Mouse (Mus musculus): Measurements from ENCODE around the gene Scd3. TPM values are rescaled to one million over a fixed set of nuclear protein-coding genes. Genes with fewer than 3 reads are reported as not detected.
A peak's percentile ranks its signal among the peaks of the same experiment; 100 is the strongest.
"Not testable (repeated sequence)": the region's sequence is repeated elsewhere in the genome, so short reads cannot be mapped to it uniquely, and the experiment has no call there.

Gene Scd3
- polyA plus RNA-seq, 1 experiment from 2014 or later, result 0.97 TPM

DNA sequence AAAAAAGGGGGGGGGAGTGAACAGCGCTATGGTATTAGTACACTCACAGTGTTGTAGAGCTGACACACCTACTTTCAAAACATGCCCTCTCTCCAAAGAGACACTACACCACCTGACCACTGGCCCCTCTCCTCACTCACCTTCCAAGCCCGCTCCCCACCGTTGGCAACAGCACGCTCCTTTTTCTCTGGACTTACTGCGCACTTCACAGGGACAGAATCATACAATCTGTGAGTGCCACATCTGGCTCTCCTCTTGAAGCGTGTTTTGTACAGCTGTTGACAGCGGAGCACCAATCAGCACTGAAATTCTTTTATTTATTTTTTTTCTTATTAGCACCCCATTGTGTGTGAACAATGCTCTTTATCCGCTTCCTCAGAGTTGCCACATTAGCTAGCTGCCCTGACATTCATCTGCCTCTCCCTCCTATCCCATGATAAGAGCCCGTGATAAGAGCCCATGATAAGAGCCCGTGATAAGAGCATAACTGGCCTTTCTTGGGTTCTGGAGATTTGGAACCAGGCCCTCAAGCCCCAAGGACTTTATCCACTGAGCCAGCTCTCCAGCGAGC lies 43.4 kb downstream of the Scd3 start:
- WGBS, result 50% methylated on average over 11 of the region's 11 CpGs

DNA sequence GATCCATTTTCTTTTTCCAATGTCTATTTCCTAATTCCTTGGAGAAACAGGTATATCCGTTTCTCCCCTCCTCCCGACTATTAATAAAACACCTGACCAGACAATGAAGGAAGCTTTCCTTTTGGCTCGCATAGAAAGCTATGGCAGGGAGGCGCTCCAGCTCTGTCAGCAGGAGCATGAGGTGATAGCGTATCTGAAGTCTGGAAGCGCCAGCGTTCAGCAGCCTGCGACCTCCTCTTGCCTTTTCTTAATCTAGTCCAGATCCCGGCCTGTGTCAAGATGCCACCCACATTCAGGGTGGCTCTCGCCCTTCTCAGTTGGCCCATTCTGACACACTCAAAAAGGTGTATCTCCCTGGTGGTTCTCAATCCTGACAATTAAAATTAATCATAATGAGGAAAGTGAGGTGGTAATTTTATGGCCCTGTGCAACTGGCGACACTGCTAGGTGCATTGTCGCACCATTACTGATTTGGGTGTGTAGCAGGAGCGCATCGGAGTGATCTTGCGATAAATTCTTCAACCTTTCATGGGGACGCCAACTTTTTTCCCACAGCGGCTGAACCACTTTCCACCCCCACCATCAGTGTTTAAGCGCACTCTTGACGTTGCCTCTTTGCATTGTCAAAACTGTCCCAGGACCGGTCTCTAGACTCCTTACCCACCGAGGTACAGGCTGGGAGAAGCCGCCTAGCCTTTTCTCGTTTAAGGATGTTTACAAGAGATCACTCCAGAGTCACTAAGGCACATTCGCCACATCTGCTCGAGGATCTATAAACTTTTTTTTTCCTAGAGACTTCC lies 44.4 kb downstream of the Scd3 start:
- 3% methylated on average over 25 of the region's 25 CpGs for WGBS
- Histone ChIP-seq H3K4me3 (ENCODE audit: low read depth, low read length) (peak overlapping the region; percentile 41), H3K9ac (replicated peaks; ENCODE audit: low read depth, low read length) (peak overlapping the region; percentile 48), H3K27me3 (ENCODE audit: control insufficient read depth, insufficient read depth, low read length) (no peaks in the 10 kb centered on the region), H3K36me3 (ENCODE audit: control insufficient read depth, insufficient read depth, low read length) (no peaks in the 10 kb centered on the region), H3K9me3 (ENCODE audit: control insufficient read depth, low read depth, low read length) (no peaks in the 10 kb centered on the region), H3K4me1 (ENCODE audit: control insufficient read depth, insufficient read depth, low read length) (peaks cover 30% of the 10 kb centered on the region), H3K27ac (ENCODE audit: low read length) (peak overlapping the region; percentile 96), H3K4me2 (replicated peaks; ENCODE audit: low read depth, low read length) (peak overlapping the region; percentile 87)
- ATAC-seq (ENCODE audit: insufficient number of reproducible peaks, insufficient read depth, low FRiP score, low read depth), result peak; percentile 43; the same call in 1 of the 2 replicates

More for the DNA sequence above, 43.4 kb downstream of the Scd3 start:
- Histone ChIP-seq H3K27me3 (ENCODE audit: control insufficient read depth, insufficient read depth, low read length) (no peaks in the 10 kb centered on the region), H3K9me3 (ENCODE audit: control insufficient read depth, low read depth, low read length) (no peaks in the 10 kb centered on the region), H3K36me3 (ENCODE audit: control insufficient read depth, insufficient read depth, low read length) (no peaks in the 10 kb centered on the region), H3K4me2 (replicated peaks; ENCODE audit: low read depth, low read length) (peak overlapping the region; percentile 87), H3K9ac (replicated peaks; ENCODE audit: low read depth, low read length) (no peak overlapping the region), H3K27ac (ENCODE audit: low read length) (no peak overlapping the region), H3K4me1 (ENCODE audit: control insufficient read depth, insufficient read depth, low read length) (peaks cover 30% of the 10 kb centered on the region), H3K4me3 (ENCODE audit: low read depth, low read length) (no peak overlapping the region)
- no peak for ATAC-seq (ENCODE audit: insufficient number of reproducible peaks, insufficient read depth, low FRiP score, low read depth)

DNA sequence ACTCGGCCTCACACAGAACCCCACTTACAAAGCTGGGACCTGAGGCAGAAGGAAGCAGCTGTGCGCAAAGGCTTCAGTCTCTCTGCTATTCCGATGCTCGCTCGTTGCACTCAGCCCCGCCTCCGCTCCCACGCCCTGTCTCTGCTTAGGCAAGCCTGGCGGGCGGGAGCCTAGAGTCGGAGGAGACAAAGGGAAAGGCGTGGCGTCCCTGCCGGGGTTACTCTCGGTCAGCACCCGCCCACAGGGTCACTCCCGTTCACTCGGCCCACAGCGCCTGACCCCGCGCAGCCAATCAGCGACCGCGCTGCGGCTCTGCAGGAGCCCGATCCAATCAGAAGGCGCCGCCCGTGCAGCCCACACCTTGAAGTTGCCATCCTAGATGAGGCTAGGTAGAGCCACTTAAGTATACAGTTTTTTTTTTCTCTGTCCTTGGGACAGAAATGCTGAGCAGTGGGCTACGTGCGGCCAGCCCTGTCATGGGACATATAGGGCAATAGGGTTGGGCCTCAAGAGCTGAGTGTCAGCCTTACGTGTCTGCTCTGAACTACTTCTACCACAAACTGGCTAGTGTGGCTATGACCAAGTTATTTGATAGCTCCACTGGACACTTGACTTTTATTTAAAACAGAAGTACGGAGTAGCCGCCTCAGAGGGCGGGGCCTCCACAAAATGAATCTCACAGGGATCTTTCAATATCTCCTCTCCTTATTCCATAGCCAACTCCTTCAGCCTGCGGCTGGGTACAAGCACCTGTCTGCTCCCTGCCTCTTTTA lies 45.2 kb downstream of the Scd3 start:
- no peaks in the 10 kb centered on the region for H3K9me3 ChIP-seq (ENCODE audit: control insufficient read depth, low read depth, low read length)
- no peaks in the 10 kb centered on the region for H3K27me3 ChIP-seq (ENCODE audit: control insufficient read depth, insufficient read depth, low read length)
- peak overlapping the region; percentile 41 for H3K4me3 ChIP-seq (ENCODE audit: low read depth, low read length)
- peaks cover 30% of the 10 kb centered on the region for H3K4me1 ChIP-seq (ENCODE audit: control insufficient read depth, insufficient read depth, low read length)
- WGBS, result 1% methylated on average over 36 of the region's 36 CpGs
- no peaks in the 10 kb centered on the region for H3K36me3 ChIP-seq (ENCODE audit: control insufficient read depth, insufficient read depth, low read length)
- H3K27ac ChIP-seq (ENCODE audit: low read length), result peak overlapping the region; percentile 96
- peak overlapping the region; percentile 87 for H3K4me2 ChIP-seq (replicated peaks; ENCODE audit: low read depth, low read length)
- peak overlapping the region; percentile 48 for H3K9ac ChIP-seq (replicated peaks; ENCODE audit: low read depth, low read length)
- ATAC-seq (ENCODE audit: insufficient number of reproducible peaks, insufficient read depth, low FRiP score, low read depth), result peak; percentile 99

- no peak overlapping the region for H3K9ac ChIP-seq (replicated peaks; ENCODE audit: low read depth, low read length)
These were observed 45.8 kb downstream of the Scd3 start for GRCm38 (mm10) chr19:44248854-44249351.

DNA sequence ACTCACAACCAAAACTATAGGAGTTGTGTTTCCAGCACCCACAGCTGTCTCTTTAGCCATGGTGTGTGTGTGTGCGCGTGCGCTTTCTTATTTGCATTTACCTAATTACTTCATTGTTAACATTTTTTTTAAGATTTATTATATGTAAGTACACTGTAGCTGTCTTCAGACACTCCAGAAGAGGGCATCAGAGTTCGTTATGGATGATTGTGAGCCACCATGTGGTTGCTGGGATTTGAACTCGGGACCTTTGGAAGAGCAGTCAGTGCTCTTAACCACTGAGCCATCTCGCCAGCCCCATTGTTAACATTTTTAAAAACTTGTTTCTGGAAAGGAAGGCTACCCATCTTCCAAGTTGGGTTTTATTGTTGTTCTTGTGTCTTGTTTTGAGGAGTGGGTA lies 48.1 kb downstream of the Scd3 start:
- ATAC-seq (ENCODE audit: insufficient number of reproducible peaks, insufficient read depth, low FRiP score, low read depth), result not testable (repeated sequence)
- 95% methylated on average over 6 of the region's 6 CpGs for WGBS

More at GRCm38 (mm10) chr19:44248854-44249351, 45.8 kb downstream of the Scd3 start:
- Histone ChIP-seq H3K4me2 (replicated peaks; ENCODE audit: low read depth, low read length) (peak overlapping the region; percentile 87; the same call in 1 of the 2 replicates), H3K9me3 (ENCODE audit: control insufficient read depth, low read depth, low read length) (no peaks in the 10 kb centered on the region), H3K4me3 (ENCODE audit: low read depth, low read length) (0 out of 2 replicates have a peak overlapping the region, but pooled peaks have one; percentile 41), H3K27me3 (ENCODE audit: control insufficient read depth, insufficient read depth, low read length) (no peaks in the 10 kb centered on the region), H3K36me3 (ENCODE audit: control insufficient read depth, insufficient read depth, low read length) (no peaks in the 10 kb centered on the region), H3K27ac (ENCODE audit: low read length) (peak overlapping the region; percentile 96), H3K4me1 (ENCODE audit: control insufficient read depth, insufficient read depth, low read length) (peaks cover 30% of the 10 kb centered on the region)
- WGBS, result 60% methylated on average over 11 of the region's 11 CpGs
- ATAC-seq (ENCODE audit: insufficient number of reproducible peaks, insufficient read depth, low FRiP score, low read depth), result no peak

GRCm38 (mm10) chr19:44251936-44252558 lies 49.0 kb downstream of the Scd3 start:
- Histone ChIP-seq H3K9ac (replicated peaks; ENCODE audit: low read depth, low read length) (no peak overlapping the region), H3K36me3 (ENCODE audit: control insufficient read depth, insufficient read depth, low read length) (no peaks in the 10 kb centered on the region), H3K27ac (ENCODE audit: low read length) (no peak overlapping the region), H3K9me3 (ENCODE audit: control insufficient read depth, low read depth, low read length) (no peaks in the 10 kb centered on the region), H3K4me3 (ENCODE audit: low read depth, low read length) (no peak overlapping the region), H3K4me1 (ENCODE audit: control insufficient read depth, insufficient read depth, low read length) (peaks cover 20% of the 10 kb centered on the region), H3K4me2 (replicated peaks; ENCODE audit: low read depth, low read length) (no peak overlapping the region), H3K27me3 (ENCODE audit: control insufficient read depth, insufficient read depth, low read length) (no peaks in the 10 kb centered on the region)
- 61% methylated on average over 12 of the region's 12 CpGs for WGBS
- no peak for ATAC-seq (ENCODE audit: insufficient number of reproducible peaks, insufficient read depth, low FRiP score, low read depth)

More for the DNA sequence above, 48.1 kb downstream of the Scd3 start:
- not testable (repeated sequence) for H3K4me3 ChIP-seq (ENCODE audit: low read depth, low read length); H3K9me3 ChIP-seq (ENCODE audit: control insufficient read depth, low read depth, low read length); H3K9ac ChIP-seq (replicated peaks; ENCODE audit: low read depth, low read length); H3K27me3 ChIP-seq (ENCODE audit: control insufficient read depth, insufficient read depth, low read length); H3K4me2 ChIP-seq (replicated peaks; ENCODE audit: low read depth, low read length); H3K27ac ChIP-seq (ENCODE audit: low read length); H3K36me3 ChIP-seq (ENCODE audit: control insufficient read depth, insufficient read depth, low read length)
- peaks cover 28% of the 10 kb centered on the region for H3K4me1 ChIP-seq (ENCODE audit: control insufficient read depth, insufficient read depth, low read length)

DNA sequence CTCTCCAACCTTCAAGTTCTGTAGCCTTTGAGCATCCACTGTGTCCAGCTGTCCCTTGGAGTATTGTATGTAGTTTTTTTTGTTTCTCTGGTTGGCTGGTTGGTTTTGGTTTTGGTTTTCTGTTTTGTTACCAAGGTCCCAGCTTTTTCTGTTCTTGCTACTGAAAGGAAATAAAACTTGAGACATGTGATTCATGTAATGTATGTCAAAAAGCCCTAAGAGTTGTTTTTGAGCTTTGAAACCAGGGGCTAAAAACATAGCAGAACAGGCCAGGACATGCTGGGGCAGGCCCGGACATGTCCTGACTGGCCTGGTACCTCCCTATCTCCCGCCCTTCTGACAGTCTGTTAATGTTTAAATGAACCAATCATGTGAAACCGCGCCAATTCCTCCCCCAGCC lies 51.0 kb downstream of the Scd3 start:
- H3K36me3 ChIP-seq (ENCODE audit: control insufficient read depth, insufficient read depth, low read length); H3K9ac ChIP-seq (replicated peaks; ENCODE audit: low read depth, low read length); ATAC-seq (ENCODE audit: insufficient number of reproducible peaks, insufficient read depth, low FRiP score, low read depth); H3K27me3 ChIP-seq (ENCODE audit: control insufficient read depth, insufficient read depth, low read length); H3K27ac ChIP-seq (ENCODE audit: low read length); H3K4me1 ChIP-seq (ENCODE audit: control insufficient read depth, insufficient read depth, low read length); H3K9me3 ChIP-seq (ENCODE audit: control insufficient read depth, low read depth, low read length); H3K4me2 ChIP-seq (replicated peaks; ENCODE audit: low read depth, low read length); H3K4me3 ChIP-seq (ENCODE audit: low read depth, low read length): not testable (repeated sequence)
- 89% methylated on average over 2 of the region's 4 CpGs for WGBS
